Mouse (Mus musculus) lung, postnatal 4 days (tissue): ENCODE data around the gene Tppp3.

ENCODE experiments used
- DNase-seq, 2 experiments: peaks; one replicate each; pipeline ENCODE4 v3.0.0; 2021

Tppp3 gene

GRCm38 (mm10) chr8:105466700-105467291 lies 4.5 kb downstream of the Tppp3 start:
- peak; percentile 55 to 79 for DNase-seq

GRCm38 (mm10) chr8:105466246-105466645 lies 5.1 kb downstream of the Tppp3 start:
- DNase-seq = peak in 1 of 2 experiments; percentile 12

- DNase-seq = peak in 1 of 2 experiments; percentile 63
Measured at GRCm38 (mm10) chr8:105464595-105464994, 6.7 kb downstream of the Tppp3 start.

GRCm38 (mm10) chr8:105461085-105461803 lies 10.1 kb downstream of the Tppp3 start:
- peak; percentile 61 to 85 for DNase-seq

- no peak for DNase-seq
Measured at GRCm38 (mm10) chr8:105455218-105455617, 16.1 kb downstream of the Tppp3 start.

GRCm38 (mm10) chr8:105454088-105454487 lies 17.2 kb downstream of the Tppp3 start:
- peak; percentile 48 to 53 for DNase-seq

GRCm38 (mm10) chr8:105453296-105453695 lies 18.0 kb downstream of the Tppp3 start:
- no peak for DNase-seq

GRCm38 (mm10) chr8:105451903-105452603 lies 19.3 kb downstream of the Tppp3 start:
- no peak for DNase-seq

GRCm38 (mm10) chr8:105450977-105451376 lies 20.3 kb downstream of the Tppp3 start:
- DNase-seq = no peak

GRCm38 (mm10) chr8:105448596-105448995 lies 22.7 kb downstream of the Tppp3 start:
- DNase-seq = no peak

- no peak for DNase-seq
Measured at GRCm38 (mm10) chr8:105448188-105448587, 23.1 kb downstream of the Tppp3 start.

GRCm38 (mm10) chr8:105446127-105446552 lies 25.2 kb downstream of the Tppp3 start:
- no peak for DNase-seq

- DNase-seq = no peak
Measured at GRCm38 (mm10) chr8:105445296-105446126, 25.8 kb downstream of the Tppp3 start.

GRCm38 (mm10) chr8:105442661-105443060 lies 28.7 kb downstream of the Tppp3 start:
- DNase-seq = no peak

- DNase-seq = peak; percentile 59 to 79
Measured at GRCm38 (mm10) chr8:105441433-105441832, 29.9 kb downstream of the Tppp3 start.

GRCm38 (mm10) chr8:105438865-105439264 lies 32.5 kb downstream of the Tppp3 start:
- peak in 1 of 2 experiments; percentile 54 for DNase-seq

GRCm38 (mm10) chr8:105437078-105437748 lies 34.1 kb downstream of the Tppp3 start:
- DNase-seq = no peak

GRCm38 (mm10) chr8:105436218-105436617 lies 35.1 kb downstream of the Tppp3 start:
- DNase-seq = no peak

- no peak for DNase-seq
Measured at GRCm38 (mm10) chr8:105434136-105434535, 37.2 kb downstream of the Tppp3 start.

GRCm38 (mm10) chr8:105433511-105433910 lies 37.8 kb downstream of the Tppp3 start:
- DNase-seq = no peak

- DNase-seq = no peak
Measured at GRCm38 (mm10) chr8:105433021-105433420, 38.3 kb downstream of the Tppp3 start.
